Mouse (Mus musculus): ENCODE results near the gene Fthl17b. TPM values are rescaled to one million over a fixed set of nuclear protein-coding genes. Genes with fewer than 3 reads are reported as not detected.
"Not testable (repeated sequence)": the region's sequence is repeated elsewhere in the genome, so short reads cannot be mapped to it uniquely, and the experiment has no call there.

Fthl17b gene
- not detected for total RNA-seq (2021)
- long read RNA-seq, experiment 1 = 0 reads
- long read RNA-seq, experiment 2 = 0 reads

GRCm38 (mm10) chrX:8962875-8963274 lies at the start of gene Fthl17b:
TSS of gene Fthl17b (minus strand) at chrX:8962975.
- not testable (repeated sequence) for DNase-seq (ENCODE audit: low spot score in 2 of 2)

- not testable (repeated sequence) for DNase-seq (ENCODE audit: low spot score in 2 of 2)
These were observed 23.9 kb upstream of the Fthl17b start, which contains the start of gene Fthl17d for GRCm38 (mm10) chrX:8986655-8987054. TSS of gene Fthl17d (minus strand) at chrX:8986755.

- not testable (repeated sequence) for DNase-seq (ENCODE audit: low spot score in 2 of 2)
These were observed 13.7 kb upstream of the Fthl17b start, which contains the start of gene Fthl17c for GRCm38 (mm10) chrX:8976459-8976858. TSS of gene Fthl17c (minus strand) at chrX:8976559.

GRCm38 (mm10) chrX:8964618-8965017 lies 1.8 kb upstream of the Fthl17b start:
- DNase-seq (ENCODE audit: low spot score in 2 of 2) = not testable (repeated sequence)

GRCm38 (mm10) chrX:8948130-8948805 lies 14.5 kb downstream of the Fthl17b start:
- DNase-seq (ENCODE audit: low spot score in 2 of 2) = peak; percentile 74 to 85

GRCm38 (mm10) chrX:8944041-8944440 lies 18.7 kb downstream of the Fthl17b start:
- no peak for DNase-seq (ENCODE audit: low spot score in 2 of 2)

- DNase-seq (ENCODE audit: low spot score in 2 of 2) = no peak
These were observed 35.5 kb downstream of the Fthl17b start for GRCm38 (mm10) chrX:8927308-8927707.

- DNase-seq (ENCODE audit: low spot score in 2 of 2) = peak in 1 of 2 experiments; percentile 6
These were observed 40.8 kb downstream of the Fthl17b start for GRCm38 (mm10) chrX:8921813-8922607.

GRCm38 (mm10) chrX:8921080-8921479 lies 41.7 kb downstream of the Fthl17b start:
- DNase-seq (ENCODE audit: low spot score in 2 of 2) = no peak

Other genes with a start within 250 kb of the Fthl17b start
- not detected for gene Ssx9, start 214.5 kb downstream of the Fthl17b start, total RNA-seq (2021)
- not detected for gene Ssxb5, start 159.3 kb downstream of the Fthl17b start, total RNA-seq (2021)
- not detected for gene Gm6592, start 119.0 kb downstream of the Fthl17b start, total RNA-seq (2021)
- not detected for gene Gm5751, start 88.7 kb downstream of the Fthl17b start, total RNA-seq (2021)
- gene B630019K06Rik, start 70.6 kb downstream of the Fthl17b start, total RNA-seq (2021) = 10 to 100 TPM; 28.5 to 30.2 TPM
- not detected for gene Fthl17c, start 13.6 kb upstream of the Fthl17b start, total RNA-seq (2021)
- gene Fthl17d, start 23.8 kb upstream of the Fthl17b start, total RNA-seq (2021) = not detected
- not detected for gene Fthl17e, start 70.5 kb upstream of the Fthl17b start, total RNA-seq (2021)
- not detected for gene Fthl17f, start 100.0 kb upstream of the Fthl17b start, total RNA-seq (2021)
- gene 4930402K13Rik, start 141.6 kb upstream of the Fthl17b start, total RNA-seq (2021) = not detected
- 1 to 10 TPM; 3.7 to 4.7 TPM for gene Lancl3, start 236.9 kb upstream of the Fthl17b start, total RNA-seq (2021)